Mouse (Mus musculus): ENCODE measurements around the gene Pkhd1.
"Not testable (repeated sequence)": the region's sequence is repeated elsewhere in the genome, so short reads cannot be mapped to it uniquely, and the experiment has no call there.

Pkhd1 gene

GRCm38 (mm10) chr1:20486087-20486486, 131.8 kb downstream of the Pkhd1 start:
- DNase-seq (ENCODE audit: low read depth, low spot score), result no peak

- no peak for DNase-seq (ENCODE audit: low read depth, low spot score)
These were observed 136.0 kb downstream of the Pkhd1 start for GRCm38 (mm10) chr1:20481843-20482242.

GRCm38 (mm10) chr1:20478695-20479094, 139.2 kb downstream of the Pkhd1 start:
- DNase-seq (ENCODE audit: low read depth, low spot score), result no peak

GRCm38 (mm10) chr1:20478266-20478659, 139.6 kb downstream of the Pkhd1 start:
- DNase-seq (ENCODE audit: low read depth, low spot score), result no peak

GRCm38 (mm10) chr1:20477561-20478265, 140.2 kb downstream of the Pkhd1 start:
- DNase-seq (ENCODE audit: low read depth, low spot score), result peak; percentile 44

GRCm38 (mm10) chr1:20470770-20471169, 147.1 kb downstream of the Pkhd1 start:
- no peak for DNase-seq (ENCODE audit: low read depth, low spot score)

- no peak for DNase-seq (ENCODE audit: low read depth, low spot score)
These were observed 147.5 kb downstream of the Pkhd1 start for GRCm38 (mm10) chr1:20470317-20470716.

GRCm38 (mm10) chr1:20466481-20466880, 151.4 kb downstream of the Pkhd1 start:
- DNase-seq (ENCODE audit: low read depth, low spot score), result no peak

GRCm38 (mm10) chr1:20454621-20455020, 163.2 kb downstream of the Pkhd1 start:
- peak; percentile 11 for DNase-seq (ENCODE audit: low read depth, low spot score)

GRCm38 (mm10) chr1:20450074-20450473, 167.8 kb downstream of the Pkhd1 start:
- DNase-seq (ENCODE audit: low read depth, low spot score), result peak; percentile 71

GRCm38 (mm10) chr1:20432026-20432425, 185.8 kb downstream of the Pkhd1 start:
- not testable (repeated sequence) for DNase-seq (ENCODE audit: low read depth, low spot score)

- no peak for DNase-seq (ENCODE audit: low read depth, low spot score)
These were observed 188.8 kb downstream of the Pkhd1 start for GRCm38 (mm10) chr1:20429056-20429394.

GRCm38 (mm10) chr1:20428370-20429055, 189.4 kb downstream of the Pkhd1 start:
- DNase-seq (ENCODE audit: low read depth, low spot score), result no peak

- no peak for DNase-seq (ENCODE audit: low read depth, low spot score)
These were observed 208.4 kb downstream of the Pkhd1 start for GRCm38 (mm10) chr1:20409411-20409967.

GRCm38 (mm10) chr1:20398319-20398718, 219.5 kb downstream of the Pkhd1 start:
- no peak for DNase-seq (ENCODE audit: low read depth, low spot score)

GRCm38 (mm10) chr1:20364437-20364836, 253.4 kb downstream of the Pkhd1 start:
- DNase-seq (ENCODE audit: low read depth, low spot score), result no peak

GRCm38 (mm10) chr1:20344651-20345050, 273.2 kb downstream of the Pkhd1 start:
- no peak for DNase-seq (ENCODE audit: low read depth, low spot score)

- DNase-seq (ENCODE audit: low read depth, low spot score), result peak; percentile 87
These were observed 306.4 kb downstream of the Pkhd1 start for GRCm38 (mm10) chr1:20311485-20311884.

- peak; percentile 7 for DNase-seq (ENCODE audit: low read depth, low spot score)
These were observed 306.9 kb downstream of the Pkhd1 start for GRCm38 (mm10) chr1:20310925-20311324.

GRCm38 (mm10) chr1:20306116-20306515, 311.7 kb downstream of the Pkhd1 start:
- DNase-seq (ENCODE audit: low read depth, low spot score), result peak; percentile 11

GRCm38 (mm10) chr1:20302943-20303578, 314.8 kb downstream of the Pkhd1 start:
- DNase-seq (ENCODE audit: low read depth, low spot score), result peak; percentile 62

- no peak for DNase-seq (ENCODE audit: low read depth, low spot score)
These were observed 315.5 kb downstream of the Pkhd1 start for GRCm38 (mm10) chr1:20302187-20302942.
